Mouse (Mus musculus) layer of hippocampus, adult 2 months (tissue): ENCODE measurements at regions not wholly inside any gene's neighbourhood (a gene's known extent, or its start where the extent isn't known, plus 50 kb on each side); places are given as distances from the start of the nearest gene placed in this dataset.

Experiments
- DNase-seq, 2 experiments: peaks; one replicate each; pipeline ENCODE4 v3.0.0; 2022; ENCODE audit warnings: low spot score in 2 of 2
- H3K27ac ChIP-seq: fragments of 200-600 bp; 2 replicates; pipeline ENCODE4 v1.8.1; 2022
- H3K4me3 ChIP-seq: fragments of 200-600 bp; 2 replicates; pipeline ENCODE4 v1.8.1; 2022; ENCODE audit warnings: mild to moderate bottlenecking
- CTCF ChIP-seq: fragments of 200-600 bp; conservative IDR thresholded peaks from 2 replicates; pipeline ENCODE4 v1.8.1; 2022; ENCODE audit warnings: antibody characterized with exemption, mild to moderate bottlenecking, moderate library complexity

DNA sequence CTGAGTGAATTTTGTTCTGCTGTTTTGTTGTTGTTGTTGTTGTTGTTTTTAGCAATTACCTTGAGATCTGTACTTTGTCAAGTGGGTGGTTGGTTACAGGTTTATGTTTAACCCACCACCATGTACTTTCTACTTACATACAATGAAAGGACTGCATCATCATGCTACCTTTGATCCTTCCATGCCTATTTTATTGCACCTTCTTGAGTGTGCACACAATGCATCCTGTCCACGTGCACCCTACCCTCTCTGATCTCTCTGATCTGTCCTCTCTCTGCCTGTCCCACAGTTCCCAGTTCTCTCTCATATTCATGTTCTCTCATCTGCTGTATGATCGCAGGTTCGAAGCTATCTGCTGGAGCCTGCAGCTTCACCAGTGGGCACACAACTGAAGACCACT lies 59.9 kb upstream of the Gas1 start:
- no peak overlapping the region for H3K27ac ChIP-seq
- H3K4me3 ChIP-seq, result no peak overlapping the region
- no peak for TF ChIP-seq CTCF
- DNase-seq, result no peak

DNA sequence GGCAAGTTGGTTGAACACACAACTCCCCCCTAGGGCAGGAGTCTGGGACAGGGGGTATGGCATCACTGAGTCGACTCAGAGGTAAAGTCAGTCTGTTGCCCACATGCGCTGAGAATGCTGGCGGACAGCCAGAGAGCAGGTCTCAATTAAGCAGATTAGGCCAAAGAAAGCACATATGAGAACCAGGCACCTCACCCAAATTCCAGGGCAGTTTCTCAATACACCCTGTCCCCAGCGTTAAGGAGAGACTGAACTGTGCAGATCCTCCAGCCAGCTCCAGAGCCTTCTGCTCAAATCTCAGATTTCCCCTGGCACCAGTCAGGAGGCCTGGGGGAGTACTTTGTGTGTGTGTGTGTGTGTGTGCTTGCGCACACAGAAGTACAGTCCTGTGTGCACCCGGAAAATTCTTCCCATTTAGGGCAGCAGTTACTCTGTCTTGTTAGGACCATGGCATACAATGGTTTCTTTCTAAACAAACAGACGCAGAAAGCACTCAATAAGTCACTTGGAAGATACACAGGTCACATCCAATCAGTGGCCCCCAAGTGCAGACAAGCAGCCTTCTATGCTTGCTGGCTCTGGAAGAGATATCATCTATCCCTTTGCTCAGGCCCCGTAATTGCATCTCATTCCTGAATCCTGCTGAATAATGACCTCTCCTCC lies 65.4 kb upstream of the Gas1 start:
- no peak for TF ChIP-seq CTCF
- no peak overlapping the region for H3K27ac ChIP-seq
- no peak overlapping the region for H3K4me3 ChIP-seq
- DNase-seq, result no peak

DNA sequence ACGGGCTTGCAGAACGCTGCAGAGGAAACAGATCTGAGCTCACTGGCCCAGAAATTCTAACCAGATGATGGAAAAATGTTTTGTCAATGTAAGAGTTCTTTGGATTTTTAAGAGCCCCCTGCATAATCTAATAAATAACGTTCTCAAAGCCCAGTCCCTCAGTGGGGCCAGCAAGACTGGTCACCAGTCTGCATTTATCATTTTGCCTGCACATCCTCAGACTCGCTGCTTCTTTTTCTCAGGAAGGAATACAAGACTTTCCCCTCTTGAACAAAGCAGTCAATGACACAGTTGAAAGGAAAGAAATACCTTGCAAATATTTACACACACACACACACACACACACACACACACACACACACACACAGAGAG lies 65.9 kb upstream of the Gas1 start:
- no peak for TF ChIP-seq CTCF
- Histone ChIP-seq H3K4me3 (no peak overlapping the region), H3K27ac (no peak overlapping the region)
- DNase-seq, result no peak

DNA sequence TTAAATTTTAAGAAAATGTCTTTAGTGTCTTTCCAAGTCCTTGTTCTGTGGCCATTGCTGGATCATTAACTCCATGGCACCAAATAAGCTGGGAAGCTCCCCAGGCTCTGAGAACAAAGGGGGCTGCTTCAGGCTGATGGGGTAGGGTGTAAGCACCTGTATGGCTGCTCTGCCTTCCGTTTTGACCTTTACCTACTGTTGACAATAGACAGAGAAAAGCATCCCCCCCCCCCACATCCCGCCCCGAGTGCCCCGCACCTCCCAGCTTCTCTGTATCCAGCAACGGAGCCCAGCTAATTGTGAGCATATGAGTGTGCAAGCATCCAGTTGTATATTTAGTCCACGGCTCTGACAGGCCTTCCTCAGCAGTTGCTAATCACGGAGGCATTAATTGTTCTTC lies 78.0 kb upstream of the Gas1 start:
- Histone ChIP-seq H3K4me3 (no peak overlapping the region), H3K27ac (no peak overlapping the region)
- TF ChIP-seq CTCF, result no peak
- DNase-seq, result no peak

DNA sequence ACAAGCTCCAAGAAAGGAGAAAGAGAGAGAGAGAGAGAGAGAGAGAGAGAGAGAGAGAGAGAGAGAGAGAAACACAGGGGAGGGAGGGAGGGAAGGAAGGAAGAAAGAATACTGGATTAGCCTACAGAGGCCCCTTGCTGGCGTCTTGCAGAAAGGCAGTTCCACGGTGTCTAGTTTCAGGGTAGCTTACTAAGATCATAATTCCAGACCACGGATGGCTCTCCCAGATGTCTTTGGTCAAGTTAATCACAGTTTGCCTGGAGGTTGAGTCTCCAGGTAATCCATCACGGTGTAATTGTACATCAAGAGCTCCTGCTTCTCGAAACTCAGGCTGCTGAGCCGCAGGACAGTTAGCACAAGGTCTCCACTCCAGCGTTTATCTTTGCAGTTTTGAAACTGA lies 78.5 kb upstream of the Gas1 start:
- H3K4me3 ChIP-seq, result no peak overlapping the region

DNA sequence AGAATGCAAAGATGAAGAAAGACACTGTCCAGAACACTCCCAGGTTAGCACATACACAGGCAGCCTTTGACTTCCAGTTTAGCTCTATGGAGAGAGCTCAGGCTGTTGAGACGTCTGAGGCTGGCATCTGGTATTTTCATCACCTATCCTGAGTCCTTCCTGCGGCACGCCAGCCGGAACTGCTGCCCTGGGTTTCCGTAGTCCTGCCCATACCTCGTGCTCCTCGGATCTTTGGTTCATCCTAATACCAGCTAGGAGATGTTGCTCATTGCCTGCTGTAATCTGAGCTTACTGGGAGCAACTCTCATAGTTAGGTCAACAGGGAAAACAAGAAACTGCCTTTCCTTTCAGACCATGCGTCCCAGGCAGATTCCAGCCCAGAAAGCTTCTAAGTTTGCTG lies 79.8 kb upstream of the Gas1 start:
- Histone ChIP-seq H3K4me3 (no peak overlapping the region), H3K27ac (no peak overlapping the region)
- no peak for DNase-seq
- TF ChIP-seq CTCF, result no peak

More for the DNA sequence above, 78.5 kb upstream of the Gas1 start:
- no peak for TF ChIP-seq CTCF
- no peak overlapping the region for H3K27ac ChIP-seq
- no peak for DNase-seq

DNA sequence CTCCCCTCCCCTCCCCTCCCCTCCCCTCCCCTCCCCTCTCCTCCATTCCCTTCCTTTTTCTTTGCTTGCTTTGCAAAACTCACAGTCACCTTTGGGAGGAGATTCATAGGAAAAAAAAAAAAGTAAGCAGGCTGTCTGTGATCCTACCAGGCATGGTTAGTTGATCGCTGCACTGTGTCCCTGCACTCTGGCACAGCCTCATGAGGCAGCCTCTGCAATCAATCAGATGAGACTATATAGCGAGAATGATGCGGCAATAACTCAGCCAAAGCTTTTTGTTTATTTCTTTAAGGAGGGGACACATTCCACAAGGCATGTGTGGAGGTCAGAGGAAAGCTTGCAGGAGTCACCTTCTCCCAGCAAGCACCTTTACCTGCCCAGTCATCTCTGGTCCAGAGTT lies 80.7 kb upstream of the Gas1 start:
- no peak for TF ChIP-seq CTCF
- Histone ChIP-seq H3K27ac (no peak overlapping the region), H3K4me3 (no peak overlapping the region)

DNA sequence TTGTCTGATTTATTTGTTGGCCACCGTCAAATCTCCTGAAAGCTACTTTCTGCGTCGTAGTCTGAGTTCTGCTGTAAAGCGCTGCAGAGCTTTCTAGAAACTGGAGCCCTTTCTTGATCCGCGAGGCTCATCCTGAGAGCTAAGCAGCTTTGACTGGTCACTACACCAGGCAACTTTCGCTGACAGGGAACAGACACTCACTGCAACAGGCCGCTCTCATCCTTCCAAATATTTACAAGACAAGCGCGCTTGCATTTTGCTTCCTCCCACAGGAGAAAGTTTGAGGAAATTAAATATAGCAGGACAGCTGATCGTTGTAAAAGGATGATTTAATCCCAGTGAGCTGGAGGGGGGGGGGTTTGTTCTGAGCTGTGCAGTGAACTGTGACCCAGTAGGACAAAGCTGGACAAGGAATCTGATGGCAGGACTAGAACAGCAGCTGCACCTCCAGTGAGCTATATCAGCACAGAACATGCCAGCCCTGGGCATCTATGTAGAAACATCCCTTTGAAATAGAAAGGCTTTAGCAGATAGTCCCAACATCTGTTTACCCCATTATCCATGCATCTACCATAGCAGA lies 85.4 kb upstream of the Gas1 start:
- no peak overlapping the region for H3K27ac ChIP-seq
- no peak for DNase-seq
- H3K4me3 ChIP-seq, result no peak overlapping the region
- TF ChIP-seq CTCF, result no peak

More for the DNA sequence above, 80.7 kb upstream of the Gas1 start:
- DNase-seq, result no peak

DNA sequence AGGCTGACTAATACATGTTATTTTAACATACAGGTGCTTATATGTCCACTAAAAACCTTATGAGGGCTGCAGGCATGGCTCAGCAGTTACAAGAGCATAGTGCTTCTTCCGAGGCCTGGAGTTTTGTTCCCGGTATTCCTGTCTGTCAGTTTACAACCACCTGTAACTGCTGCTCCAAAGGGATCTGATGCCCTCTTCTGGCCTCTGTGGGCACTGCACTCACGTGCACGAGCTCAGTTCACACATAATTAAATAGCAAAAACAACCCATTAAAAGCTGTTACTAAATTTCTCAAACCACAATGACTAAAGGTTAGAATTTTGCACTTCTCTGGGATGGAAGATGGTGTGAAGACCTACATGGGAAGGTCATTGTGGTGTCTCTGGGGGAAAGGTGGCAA lies 87.3 kb upstream of the Gas1 start:
- peak; percentile 45 for TF ChIP-seq CTCF
- no peak for DNase-seq
- no peak overlapping the region for H3K4me3 ChIP-seq
- no peak overlapping the region for H3K27ac ChIP-seq

DNA sequence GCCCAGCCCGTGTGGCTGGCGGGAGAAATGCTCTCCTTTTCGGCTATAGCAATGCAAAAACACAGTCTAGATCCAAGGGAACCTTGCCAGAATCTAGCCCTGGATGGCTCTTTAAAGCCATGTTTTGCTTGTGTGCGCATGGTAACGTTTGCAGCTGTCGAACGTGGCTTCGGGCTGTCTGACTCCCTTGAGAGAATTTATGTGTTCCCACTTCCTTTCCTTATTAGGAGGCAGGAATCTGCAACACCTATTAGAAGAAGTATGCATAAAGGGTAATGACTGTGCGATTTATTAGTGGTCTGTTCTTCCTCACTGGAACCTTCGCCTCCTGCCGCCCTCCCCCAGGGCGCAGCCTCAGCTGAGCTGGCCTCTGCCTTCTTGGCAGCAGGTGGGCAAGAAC lies 90.4 kb upstream of the Gas1 start:
- Histone ChIP-seq H3K4me3 (peak overlapping the region; percentile 8; the same call in 1 of the 2 replicates), H3K27ac (peak overlapping the region; percentile 59; the same call in 1 of the 2 replicates)
- TF ChIP-seq CTCF, result 0 out of 2 replicates have a peak, but pooled peaks have one; percentile 11
- peak; percentile 5 to 15 for DNase-seq

DNA sequence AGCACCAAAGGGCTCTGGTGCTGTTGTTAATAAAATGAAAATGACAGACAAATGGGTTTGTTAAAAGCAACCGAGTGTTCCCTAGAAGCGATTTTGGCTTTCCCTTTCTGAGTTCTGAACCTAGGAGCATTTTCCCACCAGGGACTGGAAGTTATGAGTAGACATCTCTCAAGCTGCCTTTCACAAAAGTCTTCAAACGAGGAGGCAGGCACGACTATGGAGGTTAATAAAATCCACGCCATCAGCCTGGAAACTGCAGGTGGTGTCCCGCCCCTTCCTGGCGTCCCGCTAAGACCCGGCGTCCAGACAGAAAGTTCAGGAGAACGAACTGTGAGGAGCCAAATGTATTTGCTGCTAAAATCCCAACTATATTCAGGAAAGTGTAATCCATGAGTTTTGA lies 91.1 kb upstream of the Gas1 start:
- Histone ChIP-seq H3K4me3 (no peak overlapping the region), H3K27ac (peak overlapping the region; percentile 59; the same call in 1 of the 2 replicates)
- DNase-seq, result no peak
- no peak for TF ChIP-seq CTCF

DNA sequence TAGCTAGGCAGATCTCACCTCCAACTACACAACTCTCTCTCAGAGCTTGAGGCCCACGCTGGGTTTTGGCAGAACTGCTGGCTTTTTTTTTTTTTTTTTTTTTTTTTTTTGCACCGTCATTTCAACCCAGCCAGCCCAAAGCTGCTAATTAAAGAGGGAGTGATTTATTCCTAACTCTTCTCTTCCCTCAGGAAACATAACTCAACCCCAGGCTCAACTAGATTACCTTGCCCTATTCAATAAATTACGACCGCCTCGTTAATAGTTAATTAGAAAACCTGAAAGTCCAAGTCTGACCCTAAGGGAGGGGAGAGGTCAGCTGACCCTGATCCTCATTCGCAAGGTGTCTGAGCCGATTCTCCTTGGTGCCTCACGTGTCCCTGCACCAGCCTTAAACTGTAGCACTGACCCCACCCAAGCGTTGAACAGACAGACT lies 92.3 kb upstream of the Gas1 start:
- no peak for TF ChIP-seq CTCF
- DNase-seq, result no peak
- Histone ChIP-seq H3K27ac (no peak overlapping the region), H3K4me3 (no peak overlapping the region)

DNA sequence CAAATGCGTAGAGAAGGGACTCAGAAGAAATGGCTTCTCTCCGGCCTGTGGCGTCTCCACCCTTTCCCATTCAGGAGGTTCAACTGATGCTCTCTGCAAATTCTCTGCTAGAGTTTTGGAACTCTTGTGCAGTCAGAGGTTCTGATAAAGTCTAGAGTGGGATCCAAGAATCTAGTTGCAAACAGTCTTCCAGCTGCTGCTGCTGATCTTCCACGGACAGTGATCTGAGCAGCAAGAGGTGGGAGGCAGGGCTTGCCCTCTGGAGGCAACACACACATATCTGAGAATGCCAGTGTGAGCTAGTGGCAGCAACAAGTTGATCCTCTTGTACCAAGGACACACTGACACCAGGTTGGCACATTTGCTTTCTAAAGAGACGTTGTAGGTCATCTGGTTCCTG lies 93.4 kb upstream of the Gas1 start:
- DNase-seq, result no peak

DNA sequence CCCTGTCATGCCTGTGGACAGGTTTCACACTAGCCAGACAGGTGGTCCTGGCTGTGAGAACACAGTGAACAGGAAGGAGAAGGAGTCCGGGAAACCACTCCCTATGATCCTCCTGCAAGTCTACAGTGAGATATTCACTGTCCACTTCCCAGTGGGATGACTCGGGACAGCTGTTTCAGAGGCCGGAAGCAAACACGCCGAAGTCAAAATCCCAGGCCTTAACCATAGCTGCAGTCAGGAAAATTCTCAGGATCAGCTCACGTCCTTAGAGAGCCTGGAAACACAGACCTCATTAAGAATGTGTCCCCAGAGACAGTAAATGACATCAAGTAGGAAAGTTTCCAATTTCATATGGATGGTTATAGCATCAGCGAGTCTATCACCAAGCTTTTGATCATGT lies 96.2 kb upstream of the Gas1 start:
- TF ChIP-seq CTCF, result no peak
- no peak overlapping the region for H3K27ac ChIP-seq
- no peak for DNase-seq
- no peak overlapping the region for H3K4me3 ChIP-seq

More for the DNA sequence above, 93.4 kb upstream of the Gas1 start:
- Histone ChIP-seq H3K4me3 (no peak overlapping the region), H3K27ac (no peak overlapping the region)
- TF ChIP-seq CTCF, result no peak
